Mouse (Mus musculus) thymus, adult 2 months (tissue): ENCODE data around the gene Olfr988.

Experiments used
- CTCF ChIP-seq: fragments of 200-500 bp; IDR thresholded peaks from 2 replicates; pipeline ENCODE4 v1.5.1; 2012; ENCODE audit warnings: mild to moderate bottlenecking, control low read depth, low read length, moderate library complexity, borderline replicate concordance; ENCODE audit not compliant: control insufficient read depth, poor library complexity, insufficient read depth; ENCODE audit errors: extremely low read depth
- POLR2A ChIP-seq: fragments of 200-500 bp; IDR thresholded peaks from 2 replicates; pipeline ENCODE4 v1.6.1; 2012; ENCODE audit warnings: mild to moderate bottlenecking, low read length, control low read depth, moderate library complexity; ENCODE audit not compliant: control insufficient read depth, poor library complexity, insufficient read depth; ENCODE audit errors: extremely low read depth

- TF ChIP-seq POLR2A, result no peak
- TF ChIP-seq CTCF, result no peak
Measured at GRCm38 (mm10) chr2:85409369-85409768, 46.3 kb upstream of the Olfr988 start, which contains the start of gene Olfr992.
